Mouse (Mus musculus): Measurements from ENCODE around the gene Duoxa1. TPM values are rescaled to one million over a fixed set of nuclear protein-coding genes. Genes with fewer than 3 reads are reported as not detected.
"Not testable (repeated sequence)": the region's sequence is repeated elsewhere in the genome, so short reads cannot be mapped to it uniquely, and the experiment has no call there.

Gene Duoxa1
- total RNA-seq, 2 experiments from 2014 or later: 0.41 to 0.49 TPM

GRCm38 (mm10) chr2:122334170-122334569 lies 20.6 kb upstream of the Duoxa1 start:
- no peak for DNase-seq
- intact Hi-C loops (cut with DNase I): no loop called here

- DNase-seq: no peak
- intact Hi-C loops (cut with DNase I): no loop called here
Observed at GRCm38 (mm10) chr2:122332222-122332621, 18.7 kb upstream of the Duoxa1 start.

GRCm38 (mm10) chr2:122330317-122330716 lies 16.8 kb upstream of the Duoxa1 start:
- DNase-seq; intact Hi-C loops (cut with DNase I): not testable (repeated sequence)

- intact Hi-C loops (cut with DNase I): no loop called here
- DNase-seq: no peak
Observed at GRCm38 (mm10) chr2:122327986-122328385, 14.5 kb upstream of the Duoxa1 start.

- DNase-seq: no peak
- intact Hi-C loops (cut with DNase I): no loop called here
Observed at GRCm38 (mm10) chr2:122325361-122325760, 11.8 kb upstream of the Duoxa1 start.

- DNase-seq: no peak
- intact Hi-C loops (cut with DNase I): no loop called here
Observed at GRCm38 (mm10) chr2:122324586-122324985, 11.1 kb upstream of the Duoxa1 start.

GRCm38 (mm10) chr2:122323960-122324359 lies 10.4 kb upstream of the Duoxa1 start:
- DNase-seq: no peak
- intact Hi-C loops (cut with DNase I): no loop called here

GRCm38 (mm10) chr2:122317384-122317783 lies 3.9 kb upstream of the Duoxa1 start:
- no peak for DNase-seq

GRCm38 (mm10) chr2:122315372-122315771 lies 1.8 kb upstream of the Duoxa1 start, which contains the start of gene Duox1:
Duox1 (plus strand) TSS chr2:122315672.
- intact Hi-C loops (cut with DNase I): no loop called here
- DNase-seq: no peak

More at GRCm38 (mm10) chr2:122317384-122317783, 3.9 kb upstream of the Duoxa1 start:
- intact Hi-C loops (cut with DNase I): no loop called here

GRCm38 (mm10) chr2:122312722-122313417 lies 660 bp downstream of the Duoxa1 start:
- intact Hi-C loops (cut with DNase I): no loop called here

GRCm38 (mm10) chr2:122311561-122311960 lies 2.0 kb downstream of the Duoxa1 start:
- intact Hi-C loops (cut with DNase I): no loop called here
- no peak for DNase-seq

More at GRCm38 (mm10) chr2:122312722-122313417, 660 bp downstream of the Duoxa1 start:
- peak; percentile 41 to 53 for DNase-seq

GRCm38 (mm10) chr2:122309647-122310046 lies 3.9 kb downstream of the Duoxa1 start:
- intact Hi-C loops (cut with DNase I): no loop called here
- DNase-seq: no peak

GRCm38 (mm10) chr2:122306184-122306583 lies 7.3 kb downstream of the Duoxa1 start:
- intact Hi-C loops (cut with DNase I): no loop called here
- DNase-seq: no peak

- intact Hi-C loops (cut with DNase I): no loop called here
- DNase-seq: no peak
Observed at GRCm38 (mm10) chr2:122305097-122305892, 8.2 kb downstream of the Duoxa1 start.

- intact Hi-C loops (cut with DNase I): loop anchor here (5.0 kb wide), 1 partner anchor 112 kb away; no protein-coding TSS in a partner anchor
Observed at GRCm38 (mm10) chr2:122304544-122304943, 9.0 kb downstream of the Duoxa1 start.

GRCm38 (mm10) chr2:122302574-122303241 lies 10.8 kb downstream of the Duoxa1 start:
- intact Hi-C loops (cut with DNase I): loop anchor here (5.0 kb wide), 1 partner anchor 110 kb away; no protein-coding TSS in a partner anchor
- no peak for DNase-seq

More at GRCm38 (mm10) chr2:122304544-122304943, 9.0 kb downstream of the Duoxa1 start:
- no peak for DNase-seq

GRCm38 (mm10) chr2:122301921-122302573 lies 11.5 kb downstream of the Duoxa1 start:
- DNase-seq: no peak
- intact Hi-C loops (cut with DNase I): loop anchor here (5.0 kb wide), 1 partner anchor 110 kb away; no protein-coding TSS in a partner anchor

- DNase-seq: no peak
- intact Hi-C loops (cut with DNase I): loop anchor here (5.0 kb wide), 1 partner anchor 109 kb away; no protein-coding TSS in a partner anchor
Observed at GRCm38 (mm10) chr2:122301081-122301920, 12.2 kb downstream of the Duoxa1 start.

GRCm38 (mm10) chr2:122300656-122301020 lies 12.9 kb downstream of the Duoxa1 start:
- no peak for DNase-seq
- intact Hi-C loops (cut with DNase I): loop anchor here (5.0 kb wide), 1 partner anchor 108 kb away; no protein-coding TSS in a partner anchor

Data from gastrocnemius, postnatal 36 days (tissue).